Mouse (Mus musculus) CH12.LX (cell line): ENCODE results near the gene Tnrc6b.

Experiments used
- CTCF ChIP-seq, 2 experiments: IDR thresholded peaks in 1 of 2; conservative IDR thresholded peaks in 1 of 2; 2 replicates each; pipeline ENCODE4 v1.5.1; 2011 to 2012; ENCODE audit warnings: low read depth in 2 of 2, low read length in 2 of 2, improper control_type of control experiment in 1 of 2, inconsistent platforms in 1 of 2, mild to moderate bottlenecking in 1 of 2, moderate library complexity in 1 of 2
- ELF1 ChIP-seq: IDR thresholded peaks from 2 replicates; pipeline ENCODE4 v1.6.1; 2014; ENCODE audit warnings: low read depth, mild to moderate bottlenecking, inconsistent platforms, low read length, improper control_type of control experiment
- EP300 ChIP-seq: IDR thresholded peaks from 2 replicates; pipeline ENCODE4 v1.6.1; 2011; ENCODE audit warnings: low read length, improper control_type of control experiment
- ETS1 ChIP-seq: conservative IDR thresholded peaks from 2 replicates; pipeline ENCODE4 v1.6.1; 2012; ENCODE audit warnings: low read depth, mild to moderate bottlenecking, inconsistent platforms, low read length, improper control_type of control experiment, moderate library complexity
- IRF4 ChIP-seq: IDR thresholded peaks from 2 replicates; pipeline ENCODE4 v1.6.1; 2014; ENCODE audit warnings: low read depth, mild to moderate bottlenecking, inconsistent platforms, low read length, improper control_type of control experiment
- POLR2A ChIP-seq: IDR thresholded peaks from 2 replicates; pipeline ENCODE4 v1.6.1; 2011; ENCODE audit warnings: low read depth, mild to moderate bottlenecking, improper control_type of control experiment, low read length
- POLR2AphosphoS2 ChIP-seq: IDR thresholded peaks from 2 replicates; pipeline ENCODE4 v1.6.1; 2011; ENCODE audit warnings: low read depth, low read length, improper control_type of control experiment
- USF1 ChIP-seq: IDR thresholded peaks from 2 replicates; pipeline ENCODE4 v1.6.1; 2014; ENCODE audit warnings: low read depth, mild to moderate bottlenecking, inconsistent platforms, low read length, improper control_type of control experiment
- ZKSCAN1 ChIP-seq: IDR thresholded peaks from 2 replicates; pipeline ENCODE4 v1.6.1; 2012; ENCODE audit warnings: low read depth, inconsistent platforms, low read length, improper control_type of control experiment, borderline replicate concordance
- ZNF384 ChIP-seq: IDR thresholded peaks from 2 replicates; pipeline ENCODE4 v1.6.1; 2012; ENCODE audit warnings: low read depth, low read length, improper control_type of control experiment, inconsistent platforms

DNA sequence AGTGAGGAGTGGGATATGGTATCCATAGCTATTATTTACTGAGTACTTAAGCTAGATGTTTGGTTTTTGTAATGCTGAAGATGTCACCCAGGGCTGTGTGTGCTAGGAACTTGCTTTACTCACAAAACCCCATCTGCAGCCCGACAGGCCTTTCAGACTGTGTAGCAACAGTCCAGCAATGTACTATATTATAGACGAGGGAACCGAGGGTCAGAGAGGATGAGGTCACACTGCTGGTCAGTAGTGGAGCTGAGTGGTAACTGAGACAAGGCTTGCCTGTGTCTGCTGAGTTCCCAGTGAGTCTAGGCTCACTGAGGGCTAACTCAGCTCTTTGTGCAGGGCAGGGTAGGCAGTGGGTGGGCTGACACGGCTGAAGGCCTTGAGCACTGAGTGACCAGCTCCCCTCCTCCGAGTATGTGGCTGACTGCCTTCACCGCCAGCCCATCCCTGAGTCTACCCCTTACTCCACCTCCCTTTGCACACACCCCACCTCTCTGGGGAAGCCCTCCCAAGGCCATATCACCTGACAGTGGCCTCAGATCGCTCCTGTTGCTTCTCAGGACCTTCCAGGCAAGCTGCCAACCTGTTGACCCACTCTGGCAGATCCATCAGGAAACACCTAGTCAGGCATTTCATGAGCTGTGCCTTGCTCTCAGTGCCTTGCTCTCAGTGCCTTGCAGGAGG lies 30.6 kb upstream of the Tnrc6b start:
- no peak for TF ChIP-seq USF1
- no peak for TF ChIP-seq CTCF (conservative IDR thresholded peaks at IDR 0.05 in 1 of 2, IDR thresholded peaks at IDR 0.05 in 1 of 2; ENCODE audit: low read depth in 2 of 2, low read length in 2 of 2)
- no peak for TF ChIP-seq POLR2A
- TF ChIP-seq ELF1: no peak
- no peak for TF ChIP-seq ZNF384
- no peak for TF ChIP-seq ZKSCAN1
- no peak for TF ChIP-seq ETS1
- TF ChIP-seq IRF4: no peak
- no peak for TF ChIP-seq POLR2AphosphoS2
- TF ChIP-seq EP300: no peak
